Mouse (Mus musculus) G1E (cell line): ENCODE data around the gene Tsacc.

Source experiments
- CTCF ChIP-seq: IDR thresholded peaks from 2 replicates; pipeline ENCODE4 v1.5.1; 2012; ENCODE audit warnings: low read depth, low read length, inconsistent platforms, mixed read lengths
- TAL1 ChIP-seq: conservative IDR thresholded peaks from 2 replicates; pipeline ENCODE4 v1.6.1; 2012; ENCODE audit warnings: low read depth, low read length, inconsistent platforms, mixed read lengths

GRCm38 (mm10) chr3:88274002-88274401 lies 22.8 kb downstream of the Tsacc start:
- TF ChIP-seq CTCF (peak; percentile 45), TAL1 (no peak)
